Mouse (Mus musculus) embryonic stem cell, embryonic (primary cell): ENCODE data around the gene Trim21.

Source experiments
- CTCF ChIA-PET, 4 experiments: fragments of 300-600 bp in 2 of 4; fragments of 350-600 bp in 2 of 4; sonication (Branson Sonifier 250); formaldehyde crosslinking; loops; one replicate each; lab custom pipeline; 2022; ENCODE audit warnings: inconsistent platforms in 2 of 4; lab: Charles Lee
- POLR2A ChIA-PET, 4 experiments: fragments of 300-600 bp in 2 of 4; fragments of 350-600 bp in 2 of 4; sonication (Branson Sonifier 250); formaldehyde crosslinking; loops; one replicate each; lab custom pipeline; 2022; ENCODE audit warnings: antibody characterized with exemption in 4 of 4, inconsistent platforms in 1 of 4; lab: Charles Lee

The Trim21 gene

DNA sequence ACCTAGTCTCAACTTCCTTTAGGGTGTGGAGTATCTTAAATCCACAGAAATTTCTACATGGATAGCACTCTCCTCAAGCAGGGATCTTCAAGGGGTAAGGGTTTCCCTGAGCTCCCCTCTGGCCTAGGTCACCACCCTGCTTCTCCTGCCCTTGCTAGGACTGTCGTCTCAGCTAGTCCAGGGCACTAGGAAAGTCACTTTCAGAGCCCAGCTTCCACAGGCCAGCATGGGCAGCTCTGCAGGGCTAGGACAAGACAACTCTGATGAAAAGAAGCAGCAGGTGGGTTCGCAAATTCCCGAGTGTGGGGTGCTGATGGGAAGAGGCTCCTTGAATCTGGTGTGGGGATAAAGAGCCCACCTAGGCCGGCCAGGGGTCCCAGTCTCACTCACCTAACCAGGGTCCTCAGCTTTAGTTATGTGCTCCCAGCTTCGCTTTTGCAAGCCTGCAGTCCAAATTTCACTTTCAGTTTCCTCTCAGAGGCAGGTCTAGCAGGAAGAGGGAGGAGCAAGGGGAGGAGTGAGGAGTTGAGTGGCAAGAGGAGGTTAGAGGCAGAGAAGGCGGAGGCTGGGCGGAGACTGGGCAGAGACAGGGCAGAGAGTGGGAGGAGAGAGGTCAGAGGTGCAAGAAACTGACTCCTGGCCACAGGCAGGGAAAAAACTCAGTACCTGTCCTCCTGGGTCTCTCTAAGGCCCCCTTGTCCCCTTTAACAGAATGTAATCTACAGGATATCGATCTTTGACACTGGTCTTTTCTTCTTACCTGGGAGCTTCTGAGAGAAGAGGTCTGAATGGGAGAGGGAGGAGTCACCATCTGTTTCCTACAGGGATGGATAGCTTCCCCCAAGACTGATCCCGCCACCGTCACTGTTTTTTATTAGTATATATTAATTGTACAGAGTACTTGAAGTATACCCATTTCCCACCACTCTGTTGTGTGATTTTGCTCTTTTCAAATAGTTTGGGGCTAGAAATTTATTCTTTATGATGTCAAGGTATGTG, at the start of gene Trim21:
Trim21 (minus strand) TSS at position 488 of the 999 bp plus-strand sequence.
- ChIA-PET POLR2A (interaction anchor here in 1 of 4 experiments (1.2 kb wide), 1 partner anchor 52 kb away, joined by 4 read pairs; no protein-coding TSS in a partner anchor), CTCF (interaction anchor here in 1 of 4 experiments (0.6 kb wide), 1 partner anchor 343 kb away, joined by 6 read pairs; no protein-coding TSS in a partner anchor)

DNA sequence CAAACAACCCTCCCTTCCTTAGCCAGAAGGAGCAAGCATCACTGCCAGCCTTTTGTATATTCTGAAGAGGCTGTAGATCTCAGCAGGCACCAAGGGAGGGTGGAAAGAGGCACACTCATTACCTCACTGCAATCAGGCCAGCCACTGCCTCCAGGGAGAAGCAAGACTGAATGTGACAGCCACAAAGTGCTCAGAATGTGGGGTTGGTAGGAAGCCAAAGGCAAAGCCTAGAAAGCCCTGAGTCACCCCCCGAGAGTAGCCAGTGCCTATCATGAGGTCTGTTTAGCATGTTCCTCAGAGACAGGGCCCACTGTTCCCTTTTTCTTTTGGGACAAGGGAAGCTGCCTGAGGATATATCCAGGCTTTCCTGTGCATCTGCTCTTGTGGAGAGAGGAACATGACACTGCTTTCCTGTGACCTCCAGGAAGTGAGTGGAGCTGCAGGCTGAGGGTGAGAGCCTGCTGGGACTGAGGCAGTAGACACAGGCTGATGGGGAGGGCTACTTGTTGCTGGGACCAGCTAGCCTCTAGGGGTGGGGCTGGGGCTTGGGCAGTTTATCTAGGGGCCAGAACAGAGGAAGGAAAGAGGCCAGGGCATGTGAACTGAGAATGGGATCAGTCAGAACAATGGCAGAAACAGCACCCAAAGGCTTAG, 32.2 kb upstream of the Trim21 start, which contains the start of gene Olfr552:
Olfr552 (plus strand) TSS at position 393 of the 654 bp plus-strand sequence.
- ChIA-PET CTCF (no interaction called here), POLR2A (no interaction called here)

- POLR2A ChIA-PET, result no interaction called here
- CTCF ChIA-PET, result no interaction called here
Observed at GRCm38 (mm10) chr7:102591786-102592185, 26.5 kb upstream of the Trim21 start, which contains the start of gene Olfr551. Gene Olfr551, minus strand, starts transcription at chr7:102591886.

GRCm38 (mm10) chr7:102575998-102576397, 10.7 kb upstream of the Trim21 start:
- POLR2A ChIA-PET, result interaction anchor here in 1 of 4 experiments (0.6 kb wide), 1 partner anchor 112 kb away, joined by 3 read pairs; no protein-coding TSS in a partner anchor
- CTCF ChIA-PET, result no interaction called here

DNA sequence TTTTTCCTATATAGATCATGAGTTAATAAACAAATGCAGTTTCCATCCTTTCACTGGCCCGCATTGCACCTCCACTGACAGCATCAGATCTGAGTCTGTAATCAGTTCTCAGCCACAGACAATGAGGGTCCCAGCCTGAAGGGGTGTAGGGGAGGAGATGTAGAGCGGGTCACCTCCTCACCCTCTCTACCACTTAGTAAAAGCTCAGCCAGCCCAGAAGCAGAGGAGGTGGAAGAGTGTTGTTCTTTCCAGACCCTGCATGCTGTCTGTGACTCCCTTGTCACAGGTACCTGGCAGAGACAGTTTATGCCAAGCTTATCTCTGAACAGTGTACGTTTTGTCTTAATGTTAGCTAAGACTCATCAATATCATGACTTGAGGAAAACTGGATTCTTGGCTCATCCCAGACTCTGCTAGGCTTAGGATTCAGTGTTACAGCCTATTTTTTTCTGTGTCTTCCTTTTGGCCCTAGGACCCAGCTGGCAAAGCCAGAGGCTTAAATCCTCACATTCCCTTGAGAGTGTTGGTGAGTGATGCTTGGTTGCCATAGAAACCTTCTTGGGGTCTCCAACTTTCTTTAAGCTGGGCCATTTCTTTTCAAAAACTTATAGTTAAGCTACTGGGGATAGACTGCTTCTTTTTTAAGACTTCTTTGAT, 8.0 kb upstream of the Trim21 start:
- POLR2A ChIA-PET, result no interaction called here
- CTCF ChIA-PET, result interaction anchor here in 1 of 4 experiments (0.6 kb wide), 1 partner anchor 973 kb away, joined by 3 read pairs; no protein-coding TSS in a partner anchor

- POLR2A ChIA-PET, result no interaction called here
- CTCF ChIA-PET, result no interaction called here
Observed at GRCm38 (mm10) chr7:102571142-102571541, 5.9 kb upstream of the Trim21 start, which contains the start of gene Olfr550. Gene Olfr550, plus strand, starts transcription at chr7:102571442.

GRCm38 (mm10) chr7:102566219-102566618, 933 bp upstream of the Trim21 start:
- CTCF ChIA-PET, result interaction anchor here in 1 of 4 experiments (0.6 kb wide), 1 partner anchor 252 kb away, joined by 3 read pairs; no protein-coding TSS in a partner anchor
- POLR2A ChIA-PET, result no interaction called here

GRCm38 (mm10) chr7:102553279-102553678, 12.0 kb downstream of the Trim21 start:
- ChIA-PET CTCF (no interaction called here), POLR2A (no interaction called here)

DNA sequence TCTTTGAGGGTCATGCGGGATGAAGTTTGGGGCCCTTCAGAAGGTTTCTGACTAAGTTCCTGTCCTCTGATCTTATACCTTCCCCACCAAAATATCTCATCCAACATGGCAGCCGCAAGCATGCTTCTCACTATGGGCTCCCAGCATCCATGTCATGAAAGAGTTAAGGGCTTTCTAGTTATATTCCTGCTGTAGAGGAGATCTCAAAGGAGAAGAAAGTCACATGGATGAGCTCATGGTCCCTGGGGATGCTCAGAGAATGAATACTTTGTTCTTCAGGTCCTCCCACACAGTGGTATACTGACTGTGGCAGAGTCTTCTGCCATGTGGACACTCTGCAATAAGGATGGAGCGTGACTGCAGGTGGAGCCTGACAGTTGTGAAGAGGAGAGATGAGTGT, 15.7 kb downstream of the Trim21 start, which contains the start of gene Olfr549:
Olfr549 (plus strand) TSS at position 301 of the 400 bp plus-strand sequence.
- ChIA-PET CTCF (no interaction called here), POLR2A (interaction anchor here in 1 of 4 experiments (0.6 kb wide), 1 partner anchor 653 kb away, joined by 4 read pairs; no protein-coding TSS in a partner anchor)

- ChIA-PET CTCF (interaction anchor here in 1 of 4 experiments (1.1 kb wide), 1 partner anchor 28 kb away, joined by 4 read pairs; no protein-coding TSS in a partner anchor), POLR2A (interaction anchor here in 1 of 4 experiments (0.7 kb wide), 1 partner anchor 20 kb away, joined by 4 read pairs; no protein-coding TSS in a partner anchor)
Observed at GRCm38 (mm10) chr7:102541251-102541650, 24.0 kb downstream of the Trim21 start.

DNA sequence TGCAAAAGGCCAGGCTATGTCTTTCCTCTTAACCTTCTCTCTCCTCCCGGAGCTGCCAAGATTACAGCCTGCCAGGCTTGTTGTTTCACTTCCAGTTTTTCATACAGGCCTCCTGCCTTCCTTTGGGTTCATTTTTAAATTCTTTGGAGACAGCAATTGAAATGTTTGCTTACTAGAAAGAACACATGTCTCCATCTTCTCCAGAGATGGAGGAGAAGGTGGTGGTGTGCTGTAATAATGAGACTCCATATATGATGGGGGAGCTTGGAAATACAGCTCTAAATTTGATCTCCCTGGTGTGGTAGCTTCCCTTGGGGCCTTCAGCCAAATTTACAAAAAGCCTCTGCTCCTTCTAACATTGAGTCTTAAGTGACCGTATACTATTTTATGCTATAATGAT, 24.7 kb downstream of the Trim21 start, which contains the start of gene Olfr548-ps1:
Olfr548-ps1 (plus strand) TSS at position 301 of the 400 bp plus-strand sequence.
- ChIA-PET CTCF (interaction anchor here in 1 of 4 experiments (1.1 kb wide), 1 partner anchor 28 kb away, joined by 4 read pairs; no protein-coding TSS in a partner anchor), POLR2A (no interaction called here)

GRCm38 (mm10) chr7:102534449-102534848, 30.8 kb downstream of the Trim21 start, which contains the start of gene Olfr547:
Gene Olfr547, plus strand, starts transcription at chr7:102534749.
- CTCF ChIA-PET, result no interaction called here
- POLR2A ChIA-PET, result no interaction called here

DNA sequence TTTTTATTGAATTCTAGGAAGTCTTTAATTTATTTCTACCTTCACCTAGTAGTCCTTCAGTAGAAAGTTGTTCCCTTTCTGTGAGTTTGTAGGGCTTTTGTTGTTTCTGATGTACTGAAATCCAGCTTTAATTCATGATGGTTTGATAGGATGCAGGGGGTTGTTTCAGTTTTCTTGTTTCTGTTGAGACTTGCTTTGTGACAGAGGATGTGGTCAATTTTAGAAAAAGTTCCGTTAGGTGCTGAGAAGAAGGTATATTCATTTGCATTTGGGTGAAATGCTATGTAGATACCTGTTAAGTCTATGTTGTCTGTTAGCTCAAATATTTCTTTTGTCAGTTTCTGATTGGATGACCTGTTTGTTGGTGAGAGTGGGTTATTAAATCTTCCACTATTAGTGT, 36.2 kb downstream of the Trim21 start:
- CTCF ChIA-PET, result no interaction called here
- POLR2A ChIA-PET, result interaction anchor here in 1 of 4 experiments (0.7 kb wide), 1 partner anchor 25 kb away, joined by 3 read pairs; no protein-coding TSS in a partner anchor

GRCm38 (mm10) chr7:102517051-102517335, 48.3 kb downstream of the Trim21 start:
- ChIA-PET POLR2A (no interaction called here), CTCF (no interaction called here)

GRCm38 (mm10) chr7:102516261-102517050, 48.8 kb downstream of the Trim21 start:
- ChIA-PET POLR2A (interaction anchor here in 1 of 4 experiments (0.6 kb wide), 1 partner anchor 312 kb away, joined by 3 read pairs; no protein-coding TSS in a partner anchor), CTCF (no interaction called here)

DNA sequence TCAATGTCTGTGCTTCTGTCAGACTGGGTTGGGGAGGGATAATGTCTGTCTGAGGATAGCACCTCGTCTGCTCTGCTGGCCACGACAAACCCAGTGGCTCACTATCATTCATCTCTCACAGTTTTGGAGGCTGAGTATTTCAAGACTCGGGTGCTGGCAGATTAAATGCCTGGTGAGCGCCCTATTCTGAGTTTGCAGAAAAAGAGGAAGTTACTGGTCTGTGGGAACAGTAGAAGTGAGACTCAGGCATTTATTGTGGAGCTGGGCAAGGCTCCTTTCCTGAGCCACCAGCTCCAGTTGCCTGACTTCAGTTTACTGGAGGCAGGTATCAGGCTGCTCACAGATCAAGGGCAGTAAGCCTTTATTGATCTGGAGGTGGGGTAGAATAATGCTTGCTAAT, 51.1 kb downstream of the Trim21 start:
- ChIA-PET POLR2A (no interaction called here), CTCF (interaction anchor here in 2 of 4 experiments (1.0 to 3.1 kb wide), 5 partner anchors 122 to 406 kb away, joined by 3 to 19 read pairs (median 9); partner anchors contain the start of genes Olfr557 (in 2 of the 2) and Olfr554 (in 1 of the 2))

GRCm38 (mm10) chr7:102512814-102513435, 52.4 kb downstream of the Trim21 start:
- CTCF ChIA-PET, result interaction anchor here (0.6 to 3.1 kb wide), 32 partner anchors 14 to 1429 kb away, joined by 3 to 19 read pairs (median 4); partner anchors contain the start of genes Olfr557 (in 3 of the 4), Trim68 (in 2 of the 4), Olfr586 (in 1 of the 4) and Stim1 (in 1 of the 4)
- POLR2A ChIA-PET, result interaction anchor here in 3 of 4 experiments (0.5 to 1.4 kb wide), 7 partner anchors 34 to 311 kb away, joined by 3 to 4 read pairs (median 4); partner anchors contain the start of genes Trim21 (in 1 of the 3) and Trim68 (in 1 of the 3)
